Mouse (Mus musculus): ENCODE measurements at regions not wholly inside any gene's neighbourhood (a gene's known extent, or its start where the extent isn't known, plus 50 kb on each side); places are given as distances from the start of the nearest gene placed in this dataset.
A peak's percentile ranks its signal among the peaks of the same experiment; 100 is the strongest.

DNA sequence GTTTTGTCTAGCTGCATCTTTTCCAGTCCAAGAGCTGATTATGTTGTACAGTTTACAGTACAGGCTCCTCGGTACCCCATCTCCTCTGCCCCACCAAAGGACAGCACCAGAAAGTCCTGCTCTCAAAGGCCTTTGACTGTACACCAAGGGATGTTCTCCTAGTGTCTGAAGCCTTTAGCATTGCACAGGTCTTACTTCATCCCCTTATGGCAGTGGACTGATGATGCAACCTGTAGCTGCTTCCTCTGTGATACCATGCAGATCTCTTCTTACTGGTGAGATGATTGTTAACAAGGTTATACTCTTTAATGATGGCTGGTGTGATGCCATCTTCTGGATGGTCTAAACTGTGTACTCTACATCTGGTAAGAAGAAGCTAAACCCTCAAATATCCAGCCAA lies 260.5 kb upstream of the Trib2 start:
- H3K27me3 ChIP-seq (ENCODE audit: insufficient read depth, low read length) = no peaks in the 10 kb centered on the region
- DNase-seq = no peak
- ATAC-seq (ENCODE audit: insufficient read depth) = no peak
- no peak overlapping the region for H3K4me2 ChIP-seq
- no peak overlapping the region for H3K9ac ChIP-seq
- H3K4me1 ChIP-seq (ENCODE audit: insufficient read depth) = no peaks in the 10 kb centered on the region
- no peak overlapping the region for H3K4me3 ChIP-seq (ENCODE audit: low read depth, low read length)
- H3K36me3 ChIP-seq (ENCODE audit: insufficient read depth) = no peaks in the 10 kb centered on the region
- no peak for TF ChIP-seq CTCF (IDR thresholded peaks at IDR 0.05; ENCODE audit: low read depth)
- no peak overlapping the region for H3K27ac ChIP-seq (ENCODE audit: low read depth)
- 68% methylated on average over 1 of the region's 1 CpGs for WGBS
- no peaks in the 10 kb centered on the region for H3K9me3 ChIP-seq (ENCODE audit: low read depth, low read length)

DNA sequence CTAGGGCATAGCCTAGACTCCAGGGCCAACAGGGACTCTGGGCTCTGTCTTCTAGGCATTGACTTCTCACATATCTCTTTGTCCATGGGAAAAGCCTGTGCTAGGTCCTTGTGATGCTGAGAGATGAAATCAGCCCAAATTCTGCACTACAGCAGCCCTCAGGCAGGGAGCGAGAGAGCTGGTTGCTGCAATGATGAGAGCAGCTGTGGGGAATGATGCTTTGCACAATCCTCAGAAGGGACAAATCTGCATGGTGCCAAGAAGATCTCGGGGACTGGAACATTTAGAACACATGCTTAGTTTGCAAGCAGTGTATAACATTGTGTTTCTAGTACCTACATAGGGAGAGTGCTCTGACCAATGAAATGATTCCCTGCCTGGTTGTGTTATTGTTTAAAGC lies 259.2 kb upstream of the Trib2 start:
- no peaks in the 10 kb centered on the region for H3K4me1 ChIP-seq (ENCODE audit: insufficient read depth)
- no peaks in the 10 kb centered on the region for H3K36me3 ChIP-seq (ENCODE audit: insufficient read depth)
- 78% methylated on average over 2 of the region's 2 CpGs for WGBS
- H3K27ac ChIP-seq (ENCODE audit: low read depth) = no peak overlapping the region
- no peak for TF ChIP-seq CTCF (IDR thresholded peaks at IDR 0.05; ENCODE audit: low read depth)
- H3K4me3 ChIP-seq (ENCODE audit: low read depth, low read length) = no peak overlapping the region
- H3K4me2 ChIP-seq = no peak overlapping the region
- ATAC-seq (ENCODE audit: insufficient read depth) (no peak), DNase-seq (no peak)
- H3K9ac ChIP-seq = no peak overlapping the region
- H3K27me3 ChIP-seq (ENCODE audit: insufficient read depth, low read length) = no peaks in the 10 kb centered on the region
- no peaks in the 10 kb centered on the region for H3K9me3 ChIP-seq (ENCODE audit: low read depth, low read length)

DNA sequence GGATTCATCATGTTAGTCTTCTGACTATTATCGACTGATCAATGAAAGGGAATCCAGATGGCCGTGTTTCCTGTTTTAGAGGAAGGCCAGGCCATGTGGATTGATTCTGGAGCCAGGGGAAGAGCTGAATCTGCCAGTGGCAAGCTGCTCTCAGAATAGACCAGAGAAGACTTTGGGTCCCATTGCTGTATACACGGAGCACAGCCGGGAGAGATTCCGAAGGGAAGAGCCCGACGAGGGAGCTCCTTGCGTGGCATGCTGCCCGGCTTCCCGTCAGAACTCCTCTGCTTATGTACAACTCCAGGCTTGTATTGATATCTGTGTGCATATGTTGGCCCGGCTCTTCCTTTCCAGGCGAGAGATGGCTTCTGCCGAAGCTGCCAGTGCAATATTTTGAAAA lies 252.2 kb upstream of the Trib2 start:
- WGBS = 86% methylated on average over 13 of the region's 13 CpGs
- Histone ChIP-seq H3K4me2 (no peak overlapping the region), H3K36me3 (ENCODE audit: insufficient read depth) (no peaks in the 10 kb centered on the region), H3K27me3 (ENCODE audit: insufficient read depth, low read length) (no peaks in the 10 kb centered on the region), H3K4me1 (ENCODE audit: insufficient read depth) (no peaks in the 10 kb centered on the region), H3K4me3 (ENCODE audit: low read depth, low read length) (no peak overlapping the region), H3K9me3 (ENCODE audit: low read depth, low read length) (no peaks in the 10 kb centered on the region), H3K9ac (no peak overlapping the region), H3K27ac (ENCODE audit: low read depth) (no peak overlapping the region)
- TF ChIP-seq CTCF (IDR thresholded peaks at IDR 0.05; ENCODE audit: low read depth) = no peak
- ATAC-seq (ENCODE audit: insufficient read depth) = no peak
- no peak for DNase-seq

DNA sequence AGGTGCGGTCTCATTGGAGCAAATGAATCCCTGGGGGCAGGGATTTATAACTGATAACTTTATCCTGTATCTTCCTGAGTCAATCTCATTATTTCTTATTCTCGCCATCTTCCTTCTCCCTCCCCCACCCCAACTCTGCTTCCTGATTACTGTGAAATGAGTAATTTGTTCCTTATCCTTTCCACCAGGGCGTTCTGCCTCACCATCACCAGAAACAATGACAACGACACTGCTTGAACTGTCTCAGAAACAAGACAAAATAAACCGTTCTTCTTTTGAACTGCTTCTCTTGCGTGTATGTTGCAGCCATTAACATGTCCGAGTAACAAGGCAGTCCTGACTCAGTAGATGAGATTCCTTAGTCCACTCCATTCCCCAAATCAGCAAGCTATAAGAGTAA lies 246.0 kb upstream of the Trib2 start:
- no peaks in the 10 kb centered on the region for H3K36me3 ChIP-seq (ENCODE audit: insufficient read depth)
- DNase-seq = no peak
- no peak for TF ChIP-seq CTCF (IDR thresholded peaks at IDR 0.05; ENCODE audit: low read depth)

DNA sequence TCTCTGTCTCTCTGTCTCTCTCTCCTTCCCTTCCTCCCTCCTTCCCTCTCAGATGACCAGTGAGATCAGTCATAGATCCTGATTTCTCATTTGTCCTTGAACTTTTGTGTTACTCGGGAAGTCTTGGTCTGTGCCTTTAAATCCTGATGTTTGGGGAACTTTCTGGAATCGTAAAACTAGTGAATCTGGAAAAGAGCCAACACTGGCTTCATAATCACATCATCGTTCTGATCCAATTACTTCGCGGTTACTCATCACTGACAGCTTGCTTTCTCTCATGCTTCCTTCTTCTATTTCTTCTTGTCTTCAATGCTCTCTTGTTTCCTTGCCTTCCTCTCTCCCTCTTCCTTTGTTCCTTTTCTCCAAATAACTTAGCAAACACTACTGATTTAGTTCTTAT lies 243.7 kb upstream of the Trib2 start:
- ATAC-seq (ENCODE audit: insufficient read depth) = peak; percentile 24; the same call in 1 of the 2 replicates
- Histone ChIP-seq H3K36me3 (ENCODE audit: insufficient read depth) (no peaks in the 10 kb centered on the region), H3K4me2 (no peak overlapping the region), H3K27me3 (ENCODE audit: insufficient read depth, low read length) (no peaks in the 10 kb centered on the region), H3K9ac (no peak overlapping the region), H3K27ac (ENCODE audit: low read depth) (no peak overlapping the region), H3K4me3 (ENCODE audit: low read depth, low read length) (no peak overlapping the region), H3K9me3 (ENCODE audit: low read depth, low read length) (no peaks in the 10 kb centered on the region), H3K4me1 (ENCODE audit: insufficient read depth) (no peaks in the 10 kb centered on the region)
- whole genome bisulfite sequencing = 31% methylated on average over 5 of the region's 5 CpGs
- no peak for TF ChIP-seq CTCF (IDR thresholded peaks at IDR 0.05; ENCODE audit: low read depth)
- peak; percentile 79 for DNase-seq

More for the DNA sequence above, 246.0 kb upstream of the Trib2 start:
- no peak for ATAC-seq (ENCODE audit: insufficient read depth)
- H3K9me3 ChIP-seq (ENCODE audit: low read depth, low read length) = no peaks in the 10 kb centered on the region
- no peak overlapping the region for H3K27ac ChIP-seq (ENCODE audit: low read depth)
- H3K27me3 ChIP-seq (ENCODE audit: insufficient read depth, low read length) = no peaks in the 10 kb centered on the region
- H3K4me1 ChIP-seq (ENCODE audit: insufficient read depth) = no peaks in the 10 kb centered on the region
- H3K9ac ChIP-seq = no peak overlapping the region
- H3K4me2 ChIP-seq = no peak overlapping the region
- H3K4me3 ChIP-seq (ENCODE audit: low read depth, low read length) = no peak overlapping the region
- WGBS = 74% methylated on average over 7 of the region's 7 CpGs

DNA sequence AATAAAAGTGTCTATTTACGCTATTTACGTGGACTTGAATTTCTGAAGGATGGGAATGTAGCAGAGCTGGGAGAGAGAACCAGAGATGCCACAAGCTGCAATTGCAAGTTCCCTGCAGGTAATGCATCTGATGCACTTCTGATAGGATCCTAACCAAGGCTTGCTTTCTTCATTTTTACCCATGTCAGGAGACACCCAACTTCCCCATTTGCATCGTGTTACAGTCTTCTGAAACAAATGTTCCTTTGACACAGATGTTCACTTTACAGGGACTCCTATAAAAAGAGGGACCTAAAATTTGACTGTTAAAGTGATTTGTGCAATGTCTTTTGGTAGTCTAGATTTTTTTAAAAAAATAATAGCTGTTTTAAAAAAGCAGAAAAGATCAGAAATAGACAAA lies 241.5 kb upstream of the Trib2 start:
- TF ChIP-seq CTCF (IDR thresholded peaks at IDR 0.05; ENCODE audit: low read depth) = no peak
- ATAC-seq (ENCODE audit: insufficient read depth) (no peak), DNase-seq (no peak)
- Histone ChIP-seq H3K27me3 (ENCODE audit: insufficient read depth, low read length) (no peaks in the 10 kb centered on the region), H3K4me3 (ENCODE audit: low read depth, low read length) (no peak overlapping the region), H3K9ac (no peak overlapping the region), H3K27ac (ENCODE audit: low read depth) (no peak overlapping the region), H3K4me1 (ENCODE audit: insufficient read depth) (no peaks in the 10 kb centered on the region), H3K36me3 (ENCODE audit: insufficient read depth) (no peaks in the 10 kb centered on the region), H3K4me2 (no peak overlapping the region), H3K9me3 (ENCODE audit: low read depth, low read length) (no peaks in the 10 kb centered on the region)
- 70% methylated on average over 3 of the region's 3 CpGs for WGBS

DNA sequence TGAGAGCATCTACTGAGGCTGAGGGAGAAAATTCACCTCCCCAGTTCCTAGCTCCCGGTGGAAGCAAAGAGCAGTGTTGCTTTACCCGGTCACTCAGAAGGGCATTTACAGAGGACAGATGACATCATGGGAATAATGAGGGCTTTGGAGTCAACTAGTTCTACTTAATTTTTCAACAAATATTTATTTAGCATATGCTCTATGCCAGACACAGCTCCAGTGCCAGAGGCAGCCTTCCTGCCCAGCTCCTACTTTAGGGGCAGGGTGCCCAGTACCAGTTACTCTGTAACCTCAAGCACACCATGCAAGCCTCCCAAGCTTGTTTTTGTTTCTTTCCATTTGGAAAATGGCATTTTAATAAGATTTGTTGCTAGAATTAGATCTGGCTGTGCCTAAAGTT lies 240.1 kb upstream of the Trib2 start:
- Histone ChIP-seq H3K9me3 (ENCODE audit: low read depth, low read length) (no peaks in the 10 kb centered on the region), H3K27me3 (ENCODE audit: insufficient read depth, low read length) (no peaks in the 10 kb centered on the region), H3K4me2 (no peak overlapping the region), H3K4me1 (ENCODE audit: insufficient read depth) (no peaks in the 10 kb centered on the region), H3K4me3 (ENCODE audit: low read depth, low read length) (no peak overlapping the region), H3K27ac (ENCODE audit: low read depth) (no peak overlapping the region), H3K9ac (no peak overlapping the region), H3K36me3 (ENCODE audit: insufficient read depth) (no peaks in the 10 kb centered on the region)
- ATAC-seq (ENCODE audit: insufficient read depth) (no peak), DNase-seq (no peak)
- 68% methylated on average over 2 of the region's 2 CpGs for WGBS
- TF ChIP-seq CTCF (IDR thresholded peaks at IDR 0.05; ENCODE audit: low read depth) = no peak

DNA sequence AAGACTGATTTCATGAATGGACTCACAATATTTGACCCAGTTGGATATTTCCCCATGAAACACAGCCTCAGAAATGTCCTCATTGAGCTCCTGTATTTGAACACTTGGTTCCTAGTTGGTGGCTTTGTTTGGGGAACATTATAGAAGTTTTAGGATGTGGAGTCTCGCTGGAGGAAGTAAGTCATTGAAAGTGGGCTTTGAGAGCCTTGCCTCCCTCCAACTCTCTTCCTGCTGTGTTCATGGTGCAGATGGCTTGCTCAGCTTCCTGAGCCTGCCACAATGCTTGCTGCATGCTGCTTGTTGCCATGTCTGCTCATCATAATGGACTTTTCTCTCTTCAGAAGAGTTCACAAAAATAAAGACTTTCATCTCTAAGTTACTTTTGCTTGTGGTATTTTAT lies 239.5 kb upstream of the Trib2 start:
- no peak for TF ChIP-seq CTCF (IDR thresholded peaks at IDR 0.05; ENCODE audit: low read depth)
- Histone ChIP-seq H3K4me2 (no peak overlapping the region), H3K27ac (ENCODE audit: low read depth) (no peak overlapping the region), H3K27me3 (ENCODE audit: insufficient read depth, low read length) (no peaks in the 10 kb centered on the region), H3K9ac (no peak overlapping the region), H3K36me3 (ENCODE audit: insufficient read depth) (no peaks in the 10 kb centered on the region), H3K4me1 (ENCODE audit: insufficient read depth) (no peaks in the 10 kb centered on the region), H3K9me3 (ENCODE audit: low read depth, low read length) (no peaks in the 10 kb centered on the region), H3K4me3 (ENCODE audit: low read depth, low read length) (no peak overlapping the region)
- no peak for DNase-seq
- WGBS = 53% methylated on average over 1 of the region's 1 CpGs
- no peak for ATAC-seq (ENCODE audit: insufficient read depth)

Measured in lung, embryonic 14.5 days (tissue).